Mouse (Mus musculus) bone marrow, adult 2 months (tissue): ENCODE results near the gene Sbp. TPM values are rescaled to one million over a fixed set of nuclear protein-coding genes. Genes with fewer than 3 reads are reported as not detected.

Experiments
- H3K27ac ChIP-seq: fragments of 200-500 bp; 2 replicates; pipeline ENCODE4 v1.5.1; 2012; ENCODE audit warnings: low read depth, mild to moderate bottlenecking, control low read depth, inconsistent platforms, low read length; ENCODE audit not compliant: control insufficient read depth, poor library complexity, insufficient read depth
- H3K4me1 ChIP-seq: fragments of 200-500 bp; 2 replicates; pipeline ENCODE4 v1.6.1; 2011; ENCODE audit warnings: low read length; ENCODE audit not compliant: control insufficient read depth, insufficient read depth
- H3K4me3 ChIP-seq: fragments of 200-500 bp; replicated peaks from 2 replicates; pipeline ENCODE3; 2011; ENCODE audit warnings: mild to moderate bottlenecking, low read depth, low read length, control low read depth; ENCODE audit not compliant: control insufficient read depth
- CTCF ChIP-seq: fragments of 200-500 bp; IDR thresholded peaks from 2 replicates; pipeline ENCODE4 v1.5.1; 2011; ENCODE audit warnings: low read length, control low read depth; ENCODE audit not compliant: control insufficient read depth, insufficient read depth
- POLR2A ChIP-seq: fragments of 200-500 bp; IDR thresholded peaks from 2 replicates; pipeline ENCODE4 v1.6.1; 2011; ENCODE audit warnings: low read depth, mild to moderate bottlenecking, control low read depth, low read length, borderline replicate concordance; ENCODE audit not compliant: control insufficient read depth
- WGBS: fragments of 180-500 bp; shearing (Covaris S2); methylation state at CpG from one replicate; pipeline ENCODE4 v1.1.7; 2018; 5-methylcytosine and 5-hydroxymethylcytosine counted together
- polyA plus RNA-seq: library from polyadenylated mRNA; stranded (reverse); fragments of >200 nt; gene quantifications from 2 replicates; pipeline ENCODE4 v1.2.4, GENCODE M21; 2011; ENCODE audit warnings: low replicate concordance; ENCODE audit not compliant: missing spikeins, insufficient read depth, insufficient read length

Sbp gene
- polyA plus RNA-seq, 1 experiment: not detected

GRCm38 (mm10) chr17:23960084-23960738, 18.7 kb downstream of the Sbp start:
- Histone ChIP-seq H3K27ac (no peak overlapping the region), H3K4me1 (no peaks in the 10 kb centered on the region), H3K4me3 (no peak overlapping the region)
- WGBS: 37% methylated on average over 3 of the region's 3 CpGs
- TF ChIP-seq POLR2A: no peak
- TF ChIP-seq CTCF: peak; percentile 99

DNA sequence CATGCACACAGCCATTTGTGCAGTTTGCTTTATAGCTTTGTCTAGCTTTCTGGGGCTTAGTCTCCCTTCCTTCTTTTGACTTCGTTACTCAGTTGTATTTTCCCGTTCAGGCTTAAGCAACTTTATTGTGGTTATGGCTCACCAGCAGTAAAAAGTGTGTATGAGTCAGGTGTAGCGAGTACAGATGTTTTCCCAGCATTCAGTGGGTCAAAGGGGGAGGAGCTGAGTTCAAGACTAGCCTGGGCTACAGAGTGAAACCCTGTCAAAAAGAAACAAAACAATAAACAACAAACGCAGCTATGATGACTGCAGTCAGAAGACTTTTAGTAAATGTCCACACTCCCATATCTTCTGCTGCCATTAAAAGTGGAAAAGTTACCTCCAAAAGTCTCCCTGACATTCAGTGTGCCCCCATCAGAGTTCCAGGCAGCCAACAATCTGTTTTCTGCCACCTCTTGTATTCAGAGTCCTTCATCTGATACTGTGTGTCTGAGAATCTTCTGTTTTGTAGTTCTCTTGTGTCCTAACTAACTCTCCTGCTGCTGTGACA, 20.2 kb downstream of the Sbp start:
- TF ChIP-seq POLR2A: no peak
- no peak for TF ChIP-seq CTCF
- 38% methylated on average over 4 of the region's 4 CpGs for WGBS

GRCm38 (mm10) chr17:23965805-23966425, 24.4 kb downstream of the Sbp start:
- TF ChIP-seq CTCF: no peak
- no peak for TF ChIP-seq POLR2A
- H3K4me3 ChIP-seq: no peak overlapping the region
- WGBS: 46% methylated on average over 6 of the region's 6 CpGs
- no peaks in the 10 kb centered on the region; the same call in 1 of the 2 replicates for H3K4me1 ChIP-seq
- no peak overlapping the region for H3K27ac ChIP-seq

More for the DNA sequence above, 20.2 kb downstream of the Sbp start:
- no peaks in the 10 kb centered on the region; the same call in 1 of the 2 replicates for H3K4me1 ChIP-seq
- H3K27ac ChIP-seq: no peak overlapping the region
- H3K4me3 ChIP-seq: no peak overlapping the region

DNA sequence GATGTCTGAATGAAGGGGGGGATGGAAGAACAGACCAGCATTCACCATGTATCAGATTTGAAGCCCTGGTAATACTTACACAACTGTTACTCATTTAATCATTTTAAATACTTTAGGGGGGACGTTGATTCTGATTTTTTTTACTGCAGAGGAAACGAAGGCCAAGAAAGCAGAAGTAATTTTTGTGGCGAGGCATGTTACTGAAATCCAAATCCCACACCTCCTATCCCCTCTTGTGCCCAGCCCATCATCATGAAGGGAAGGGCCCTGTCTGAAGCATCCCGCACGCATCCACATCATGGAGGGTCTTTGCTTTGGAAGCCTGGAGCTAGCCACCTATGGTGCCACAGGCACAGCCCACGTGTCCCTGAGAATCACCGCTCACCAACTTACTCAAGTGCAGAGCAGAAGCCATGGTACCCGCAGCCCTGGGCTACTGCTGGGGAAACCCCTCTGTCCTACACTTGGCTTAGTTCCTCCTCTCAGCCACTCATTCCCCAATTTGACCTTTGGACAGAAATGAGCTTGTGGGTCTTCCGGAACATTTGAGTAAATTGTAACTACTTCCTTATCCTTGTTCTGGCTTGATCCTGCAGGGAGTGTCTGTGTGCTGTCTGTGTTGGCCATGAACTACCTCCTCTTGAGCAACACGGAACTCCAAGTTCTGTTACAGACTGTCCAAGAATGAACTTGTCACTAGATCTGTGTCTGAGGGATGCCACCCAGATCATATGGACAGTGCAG, 25.4 kb downstream of the Sbp start:
- WGBS: 10% methylated on average over 10 of the region's 10 CpGs
- Histone ChIP-seq H3K4me3 (no peak overlapping the region), H3K4me1 (no peaks in the 10 kb centered on the region; the same call in 1 of the 2 replicates), H3K27ac (no peak overlapping the region)
- no peak for TF ChIP-seq CTCF
- TF ChIP-seq POLR2A: no peak

- 48% methylated on average over 2 of the region's 2 CpGs for WGBS
- TF ChIP-seq POLR2A (no peak), CTCF (peak; percentile 11; the same call in 1 of the 2 replicates)
Observed at GRCm38 (mm10) chr17:23968780-23969179, 27.3 kb downstream of the Sbp start.

GRCm38 (mm10) chr17:23969231-23969630, 27.8 kb downstream of the Sbp start:
- H3K4me1 ChIP-seq: no peaks in the 10 kb centered on the region; the same call in 1 of the 2 replicates
- no peak overlapping the region for H3K4me3 ChIP-seq
- no peak overlapping the region for H3K27ac ChIP-seq
- 0% methylated on average over 1 of the region's 1 CpGs for WGBS
- no peak for TF ChIP-seq POLR2A
- peak; percentile 86 for TF ChIP-seq CTCF

More at GRCm38 (mm10) chr17:23968780-23969179, 27.3 kb downstream of the Sbp start:
- Histone ChIP-seq H3K27ac (no peak overlapping the region), H3K4me1 (no peaks in the 10 kb centered on the region; the same call in 1 of the 2 replicates), H3K4me3 (no peak overlapping the region)

GRCm38 (mm10) chr17:23971315-23971714, 29.8 kb downstream of the Sbp start:
- Histone ChIP-seq H3K4me1 (no peaks in the 10 kb centered on the region), H3K4me3 (no peak overlapping the region), H3K27ac (no peak overlapping the region)
- no peak for TF ChIP-seq CTCF
- TF ChIP-seq POLR2A: no peak
- WGBS: 71% methylated on average over 9 of the region's 9 CpGs

DNA sequence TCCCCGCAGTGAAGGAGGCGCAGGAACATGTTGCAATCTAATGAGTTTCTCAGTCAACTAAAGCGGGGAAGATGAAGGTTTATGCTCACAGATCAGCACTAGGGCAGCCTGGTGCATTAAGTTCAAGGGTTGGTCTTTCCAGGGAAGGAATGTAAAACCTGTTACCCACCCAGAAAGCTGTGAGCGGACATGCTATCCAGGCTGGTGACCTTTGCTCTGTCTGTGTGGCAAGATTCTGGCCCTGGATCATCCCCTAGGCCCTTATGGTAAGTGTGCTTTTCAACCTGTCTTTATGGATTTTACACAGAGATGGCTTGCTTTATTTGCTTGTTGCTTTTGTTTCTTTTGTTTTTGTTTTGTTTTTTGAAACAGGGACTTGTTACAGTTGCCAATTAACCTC, 35.2 kb downstream of the Sbp start:
- 78% methylated on average over 4 of the region's 4 CpGs for WGBS
- TF ChIP-seq CTCF (no peak), POLR2A (no peak)
- peaks cover 3% of the 10 kb centered on the region for H3K4me1 ChIP-seq
- no peak overlapping the region for H3K4me3 ChIP-seq
- no peak overlapping the region for H3K27ac ChIP-seq
